Mouse (Mus musculus): Measurements from ENCODE around the gene St3gal5. TPM values are rescaled to one million over a fixed set of nuclear protein-coding genes. Genes with fewer than 3 reads are reported as not detected.

St3gal5 gene
- polyA plus RNA-seq, 1 experiment, result 27.6 TPM

DNA sequence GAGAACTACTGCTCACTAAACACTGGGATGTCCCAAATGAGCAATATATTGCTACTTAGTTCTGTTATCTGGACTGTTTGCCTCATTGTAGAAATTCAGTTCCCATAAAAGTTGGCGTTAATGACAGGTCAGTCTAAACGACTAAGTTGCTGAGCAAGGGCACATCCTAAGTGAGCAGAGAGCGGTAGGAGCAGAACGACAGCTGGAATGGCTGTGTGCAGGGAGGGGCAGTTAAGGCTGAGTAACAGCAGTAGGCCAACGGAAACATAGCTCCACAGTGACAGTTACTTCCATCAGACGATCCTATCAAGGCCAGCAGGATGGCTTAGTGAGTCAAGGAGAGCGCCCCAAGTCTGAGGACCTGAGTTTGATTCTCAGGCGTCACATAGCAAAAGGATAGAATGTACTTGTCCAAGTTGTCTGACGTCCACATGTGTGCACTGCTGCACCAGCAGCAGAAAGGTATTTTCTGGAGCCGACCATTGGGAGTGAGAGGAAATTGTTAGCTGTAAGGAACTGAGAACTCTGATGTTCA, 62.5 kb downstream of the St3gal5 start:
- Histone ChIP-seq H3K79me3 (ENCODE audit: low read depth) (no peaks in the 10 kb centered on the region), H3K36me3 (ENCODE audit: control insufficient read depth, insufficient read depth) (no peaks in the 10 kb centered on the region), H3K4me3 (ENCODE audit: insufficient read depth, poor library complexity, severe bottlenecking) (no peak overlapping the region), H3K79me2 (ENCODE audit: control insufficient read depth, insufficient read depth) (no peaks in the 10 kb centered on the region), H3ac (ENCODE audit: control insufficient read depth, insufficient read length, low read depth) (no peak overlapping the region), H3K27me3 (ENCODE audit: control insufficient read depth, insufficient read depth, insufficient read length) (no peaks in the 10 kb centered on the region)
- TF ChIP-seq MAX (IDR thresholded peaks at IDR 0.05) (no peak), MYOG (IDR thresholded peaks at IDR 0.05; ENCODE audit: control insufficient read depth, extremely low read depth, insufficient read length) (no peak), CTCF (IDR thresholded peaks at IDR 0.05; ENCODE audit: control insufficient read depth, insufficient read depth, insufficient read length) (no peak), MYOD1 (IDR thresholded peaks at IDR 0.05; ENCODE audit: control insufficient read depth, insufficient read length, low read depth) (no peak), FOSL1 (IDR thresholded peaks at IDR 0.05; ENCODE audit: insufficient read depth, low read length, poor library complexity, severe bottlenecking) (no peak), CEBPB (IDR thresholded peaks at IDR 0.05; ENCODE audit: low read depth) (no peak), USF1 (IDR thresholded peaks at IDR 0.05; ENCODE audit: low read depth) (no peak)

DNA sequence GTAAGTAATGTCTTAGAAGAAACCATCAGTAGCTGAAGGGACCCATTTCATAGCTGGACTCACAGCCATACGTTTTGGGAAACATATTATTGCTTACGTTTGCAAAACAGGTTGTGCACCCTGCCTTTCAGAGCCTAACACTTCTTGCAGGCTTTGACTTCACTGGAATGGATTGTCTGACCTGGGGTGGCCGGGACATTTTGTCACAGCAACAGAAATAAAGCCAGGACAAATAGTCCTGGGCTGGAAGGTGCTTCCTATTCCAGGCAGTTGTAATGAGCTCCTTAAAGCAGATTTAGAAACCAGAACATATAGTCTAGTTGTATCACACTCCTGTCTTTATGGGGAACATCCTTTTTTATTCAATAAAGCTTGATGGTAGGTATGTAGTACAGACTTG, 63.6 kb downstream of the St3gal5 start:
- Histone ChIP-seq H3K79me2 (ENCODE audit: control insufficient read depth, insufficient read depth) (no peaks in the 10 kb centered on the region), H3K79me3 (ENCODE audit: low read depth) (no peaks in the 10 kb centered on the region), H3K27me3 (ENCODE audit: control insufficient read depth, insufficient read depth, insufficient read length) (no peaks in the 10 kb centered on the region), H3K36me3 (ENCODE audit: control insufficient read depth, insufficient read depth) (no peaks in the 10 kb centered on the region), H3ac (ENCODE audit: control insufficient read depth, insufficient read length, low read depth) (no peak overlapping the region), H3K4me3 (ENCODE audit: insufficient read depth, poor library complexity, severe bottlenecking) (no peak overlapping the region)
- no peak for TF ChIP-seq MYOG (IDR thresholded peaks at IDR 0.05; ENCODE audit: control insufficient read depth, extremely low read depth, insufficient read length)
- TF ChIP-seq MYOD1 (IDR thresholded peaks at IDR 0.05; ENCODE audit: control insufficient read depth, insufficient read length, low read depth), result no peak

DNA sequence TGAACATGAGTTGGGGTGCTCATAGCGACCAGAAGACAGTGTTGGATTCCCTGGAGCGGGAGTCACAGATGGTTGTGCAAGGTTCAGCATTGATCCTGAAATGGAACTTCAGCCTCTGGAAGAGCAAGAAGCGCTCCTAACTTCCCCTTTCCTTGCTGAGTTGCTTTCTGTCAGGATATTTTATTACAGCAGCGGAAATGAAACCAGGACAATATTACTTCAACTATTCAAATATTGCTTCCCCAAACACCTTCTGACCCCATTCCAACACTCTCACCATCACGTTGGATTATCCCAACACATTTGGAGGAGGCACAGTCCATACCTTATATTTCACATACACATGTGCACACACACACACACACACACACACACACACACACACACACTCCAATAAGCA, 64.4 kb downstream of the St3gal5 start:
- no peak overlapping the region for H3K4me3 ChIP-seq (ENCODE audit: insufficient read depth, poor library complexity, severe bottlenecking)
- no peaks in the 10 kb centered on the region for H3K27me3 ChIP-seq (ENCODE audit: control insufficient read depth, insufficient read depth, insufficient read length)
- no peak overlapping the region for H3ac ChIP-seq (ENCODE audit: control insufficient read depth, insufficient read length, low read depth)
- no peaks in the 10 kb centered on the region for H3K36me3 ChIP-seq (ENCODE audit: control insufficient read depth, insufficient read depth)
- no peaks in the 10 kb centered on the region for H3K79me3 ChIP-seq (ENCODE audit: low read depth)
- H3K79me2 ChIP-seq (ENCODE audit: control insufficient read depth, insufficient read depth), result no peaks in the 10 kb centered on the region
- no peak for TF ChIP-seq CEBPB (IDR thresholded peaks at IDR 0.05; ENCODE audit: low read depth)
- no peak for TF ChIP-seq MYOG (IDR thresholded peaks at IDR 0.05; ENCODE audit: control insufficient read depth, extremely low read depth, insufficient read length)
- no peak for TF ChIP-seq FOSL1 (IDR thresholded peaks at IDR 0.05; ENCODE audit: insufficient read depth, low read length, poor library complexity, severe bottlenecking)
- no peak for TF ChIP-seq USF1 (IDR thresholded peaks at IDR 0.05; ENCODE audit: low read depth)
- TF ChIP-seq MYOD1 (IDR thresholded peaks at IDR 0.05; ENCODE audit: control insufficient read depth, insufficient read length, low read depth), result no peak

DNA sequence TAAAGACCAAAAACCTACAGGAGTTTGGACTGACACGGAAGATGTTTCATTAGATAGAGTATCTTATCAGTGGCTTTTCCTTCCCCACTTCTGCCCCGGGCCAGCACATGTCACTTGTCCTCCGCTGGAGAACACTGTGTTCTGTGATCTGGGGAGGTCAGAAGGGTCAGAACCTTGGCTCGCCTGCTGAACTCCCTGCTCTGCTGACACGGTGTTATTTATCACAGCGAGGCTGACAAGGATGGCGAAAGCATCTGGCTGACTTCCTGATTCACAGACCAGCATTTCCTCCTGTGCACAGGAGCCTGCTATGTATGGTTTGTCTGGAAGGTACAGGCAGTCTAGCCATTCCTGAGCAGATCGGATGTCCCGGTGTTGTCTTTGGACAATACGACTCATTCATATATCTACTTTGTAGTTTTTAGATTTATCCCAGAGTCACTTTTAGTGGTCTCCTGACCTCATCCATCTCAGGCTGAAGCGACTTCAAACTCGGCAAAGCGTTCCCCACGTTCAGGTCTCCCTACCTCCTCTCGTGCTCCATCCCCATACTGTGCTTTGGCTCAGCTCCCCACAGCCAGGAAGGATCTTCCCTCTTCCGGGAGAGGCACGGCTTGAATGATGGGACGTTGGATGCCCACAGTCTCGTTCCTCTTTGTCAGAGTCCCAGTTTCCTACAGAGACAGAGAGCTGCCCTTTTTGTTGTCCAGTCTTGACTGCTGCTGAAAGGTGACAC, 64.9 kb downstream of the St3gal5 start:
- Histone ChIP-seq H3K27me3 (ENCODE audit: control insufficient read depth, insufficient read depth, insufficient read length) (no peaks in the 10 kb centered on the region), H3K79me2 (ENCODE audit: control insufficient read depth, insufficient read depth) (no peaks in the 10 kb centered on the region), H3ac (ENCODE audit: control insufficient read depth, insufficient read length, low read depth) (no peak overlapping the region), H3K4me3 (ENCODE audit: insufficient read depth, poor library complexity, severe bottlenecking) (no peak overlapping the region), H3K36me3 (ENCODE audit: control insufficient read depth, insufficient read depth) (no peaks in the 10 kb centered on the region), H3K79me3 (ENCODE audit: low read depth) (no peaks in the 10 kb centered on the region)
- TF ChIP-seq FOSL1 (IDR thresholded peaks at IDR 0.05; ENCODE audit: insufficient read depth, low read length, poor library complexity, severe bottlenecking) (no peak), MAX (IDR thresholded peaks at IDR 0.05) (no peak), USF1 (IDR thresholded peaks at IDR 0.05; ENCODE audit: low read depth) (no peak), MYOG (IDR thresholded peaks at IDR 0.05; ENCODE audit: control insufficient read depth, extremely low read depth, insufficient read length) (no peak), MYOD1 (IDR thresholded peaks at IDR 0.05; ENCODE audit: control insufficient read depth, insufficient read length, low read depth) (no peak), CTCF (IDR thresholded peaks at IDR 0.05; ENCODE audit: control insufficient read depth, insufficient read depth, insufficient read length) (no peak), CEBPB (IDR thresholded peaks at IDR 0.05; ENCODE audit: low read depth) (no peak)

DNA sequence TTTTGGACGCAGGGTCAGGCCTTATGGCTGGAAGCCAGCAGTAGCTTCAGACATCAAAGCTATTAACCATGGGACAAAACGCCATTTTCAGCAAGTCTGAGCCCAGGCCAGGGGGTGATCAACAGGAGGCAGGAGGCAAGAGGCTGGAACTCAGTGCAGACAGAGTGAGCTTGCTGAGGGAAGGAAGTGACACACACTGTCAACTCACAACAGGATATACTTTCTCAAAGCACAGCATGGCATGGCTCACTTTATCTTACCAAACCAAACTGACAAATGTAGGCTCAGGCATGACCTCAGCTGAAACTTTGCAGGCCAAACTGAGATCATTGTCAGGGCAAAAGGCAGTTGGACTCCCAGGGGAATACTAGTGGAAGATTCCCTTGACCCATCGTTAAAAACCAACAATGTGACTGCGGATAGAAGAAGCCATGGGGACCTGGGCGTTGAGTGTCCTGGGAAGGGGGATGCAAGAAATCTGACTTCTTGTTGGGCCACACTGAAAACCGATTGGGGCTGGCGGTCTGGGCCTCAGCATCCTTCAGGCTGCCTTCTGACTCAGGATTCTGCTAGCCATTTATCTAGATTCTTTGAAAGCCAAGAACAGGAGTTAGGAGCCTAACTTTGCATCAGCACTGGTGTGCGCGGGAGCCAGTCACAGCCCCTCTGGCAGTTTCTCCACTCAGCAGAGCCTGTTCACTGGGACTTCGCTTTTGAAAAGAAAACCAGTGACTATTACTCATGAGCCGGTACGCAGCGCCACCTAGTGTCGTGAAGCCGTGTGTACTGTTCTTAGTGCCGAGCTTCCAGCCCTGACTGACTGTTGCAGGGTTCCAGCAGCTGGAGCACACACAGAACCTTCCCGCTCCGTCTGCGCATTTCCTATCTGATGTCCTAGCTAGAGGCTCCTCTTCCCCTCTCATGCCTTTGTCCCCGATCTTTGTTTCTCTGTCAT, 67.2 kb downstream of the St3gal5 start:
- no peaks in the 10 kb centered on the region for H3K79me2 ChIP-seq (ENCODE audit: control insufficient read depth, insufficient read depth)
- peak overlapping the region; percentile 19 for H3ac ChIP-seq (ENCODE audit: control insufficient read depth, insufficient read length, low read depth)
- no peaks in the 10 kb centered on the region for H3K36me3 ChIP-seq (ENCODE audit: control insufficient read depth, insufficient read depth)
- no peaks in the 10 kb centered on the region for H3K79me3 ChIP-seq (ENCODE audit: low read depth)
- TF ChIP-seq MYOD1 (IDR thresholded peaks at IDR 0.05; ENCODE audit: control insufficient read depth, insufficient read length, low read depth), result no peak
- TF ChIP-seq USF1 (IDR thresholded peaks at IDR 0.05; ENCODE audit: low read depth), result no peak
- peak; percentile 91 for TF ChIP-seq CTCF (IDR thresholded peaks at IDR 0.05; ENCODE audit: control insufficient read depth, insufficient read depth, insufficient read length)
- peak; percentile 36 for TF ChIP-seq MAX (IDR thresholded peaks at IDR 0.05)
- no peak for TF ChIP-seq FOSL1 (IDR thresholded peaks at IDR 0.05; ENCODE audit: insufficient read depth, low read length, poor library complexity, severe bottlenecking)
- H3K4me3 ChIP-seq (ENCODE audit: insufficient read depth, poor library complexity, severe bottlenecking), result no peak overlapping the region
- no peaks in the 10 kb centered on the region for H3K27me3 ChIP-seq (ENCODE audit: control insufficient read depth, insufficient read depth, insufficient read length)
